Mouse (Mus musculus): ENCODE measurements around the gene Tdrd9. TPM values are rescaled to one million over a fixed set of nuclear protein-coding genes. Genes with fewer than 3 reads are reported as not detected.

Tdrd9 gene
- not detected in 2 replicates for polyA plus RNA-seq (2012; ENCODE audit: insufficient read depth, insufficient read length, missing spikeins)

GRCm38 (mm10) chr12:111971231-111971686 is at the start of gene Tdrd9:
Gene Tdrd9, plus strand, starts transcription at chr12:111971559.
- H3K27ac ChIP-seq (replicated peaks; ENCODE audit: low read depth, low read length): no peak within 1 kb of the TSS
- H3K4me3 ChIP-seq (ENCODE audit: insufficient read depth, low read depth, low read length): no peak within 1 kb of the TSS
- H3K4me1 ChIP-seq (ENCODE audit: control insufficient read depth, insufficient read depth, insufficient read length, low read length): no peaks in the 10 kb centered on the region

GRCm38 (mm10) chr12:111923117-111923516 is 48.2 kb upstream of the Tdrd9 start:
- no peak overlapping the region for H3K4me3 ChIP-seq (ENCODE audit: insufficient read depth, low read depth, low read length)
- H3K4me1 ChIP-seq (ENCODE audit: control insufficient read depth, insufficient read depth, insufficient read length, low read length): no peaks in the 10 kb centered on the region
- H3K27ac ChIP-seq (replicated peaks; ENCODE audit: low read depth, low read length): no peak overlapping the region

GRCm38 (mm10) chr12:111927338-111927737 is 44.0 kb upstream of the Tdrd9 start:
- Histone ChIP-seq H3K4me3 (ENCODE audit: insufficient read depth, low read depth, low read length) (no peak overlapping the region), H3K4me1 (ENCODE audit: control insufficient read depth, insufficient read depth, insufficient read length, low read length) (peaks cover 10% of the 10 kb centered on the region), H3K27ac (replicated peaks; ENCODE audit: low read depth, low read length) (no peak overlapping the region)

- Histone ChIP-seq H3K4me1 (ENCODE audit: control insufficient read depth, insufficient read depth, insufficient read length, low read length) (peaks cover 19% of the 10 kb centered on the region), H3K27ac (replicated peaks; ENCODE audit: low read depth, low read length) (no peak overlapping the region), H3K4me3 (ENCODE audit: insufficient read depth, low read depth, low read length) (no peak overlapping the region)
These were observed 42.9 kb upstream of the Tdrd9 start for GRCm38 (mm10) chr12:111928411-111928966.

- Histone ChIP-seq H3K4me3 (ENCODE audit: insufficient read depth, low read depth, low read length) (no peak overlapping the region), H3K4me1 (ENCODE audit: control insufficient read depth, insufficient read depth, insufficient read length, low read length) (peaks cover 29% of the 10 kb centered on the region), H3K27ac (replicated peaks; ENCODE audit: low read depth, low read length) (no peak overlapping the region)
These were observed 39.8 kb upstream of the Tdrd9 start for GRCm38 (mm10) chr12:111931411-111932025.

- H3K4me1 ChIP-seq (ENCODE audit: control insufficient read depth, insufficient read depth, insufficient read length, low read length): peaks cover 32% of the 10 kb centered on the region
- H3K27ac ChIP-seq (replicated peaks; ENCODE audit: low read depth, low read length): peak overlapping the region; percentile 56
- no peak overlapping the region for H3K4me3 ChIP-seq (ENCODE audit: insufficient read depth, low read depth, low read length)
These were observed 38.8 kb upstream of the Tdrd9 start for GRCm38 (mm10) chr12:111932513-111932912.

GRCm38 (mm10) chr12:111933032-111933704 is 38.2 kb upstream of the Tdrd9 start:
- Histone ChIP-seq H3K4me1 (ENCODE audit: control insufficient read depth, insufficient read depth, insufficient read length, low read length) (peaks cover 32% of the 10 kb centered on the region), H3K4me3 (ENCODE audit: insufficient read depth, low read depth, low read length) (peak overlapping the region; percentile 53), H3K27ac (replicated peaks; ENCODE audit: low read depth, low read length) (peak overlapping the region; percentile 93)

- peak overlapping the region; percentile 53 for H3K4me3 ChIP-seq (ENCODE audit: insufficient read depth, low read depth, low read length)
- peaks cover 32% of the 10 kb centered on the region for H3K4me1 ChIP-seq (ENCODE audit: control insufficient read depth, insufficient read depth, insufficient read length, low read length)
- H3K27ac ChIP-seq (replicated peaks; ENCODE audit: low read depth, low read length): peak overlapping the region; percentile 93
These were observed 37.4 kb upstream of the Tdrd9 start for GRCm38 (mm10) chr12:111933971-111934370.

GRCm38 (mm10) chr12:111936706-111937550 is 34.4 kb upstream of the Tdrd9 start:
- Histone ChIP-seq H3K4me1 (ENCODE audit: control insufficient read depth, insufficient read depth, insufficient read length, low read length) (peaks cover 25% of the 10 kb centered on the region), H3K4me3 (ENCODE audit: insufficient read depth, low read depth, low read length) (no peak overlapping the region), H3K27ac (replicated peaks; ENCODE audit: low read depth, low read length) (no peak overlapping the region)

- Histone ChIP-seq H3K27ac (replicated peaks; ENCODE audit: low read depth, low read length) (no peak overlapping the region), H3K4me1 (ENCODE audit: control insufficient read depth, insufficient read depth, insufficient read length, low read length) (peaks cover 17% of the 10 kb centered on the region), H3K4me3 (ENCODE audit: insufficient read depth, low read depth, low read length) (no peak overlapping the region)
These were observed 32.7 kb upstream of the Tdrd9 start for GRCm38 (mm10) chr12:111938623-111939177.

- peak overlapping the region; percentile 35; the same call in 1 of the 2 replicates for H3K4me3 ChIP-seq (ENCODE audit: insufficient read depth, low read depth, low read length)
- peak overlapping the region; percentile 97 for H3K27ac ChIP-seq (replicated peaks; ENCODE audit: low read depth, low read length)
- peaks cover 13% of the 10 kb centered on the region for H3K4me1 ChIP-seq (ENCODE audit: control insufficient read depth, insufficient read depth, insufficient read length, low read length)
These were observed 27.8 kb upstream of the Tdrd9 start for GRCm38 (mm10) chr12:111943421-111944064.

- Histone ChIP-seq H3K4me1 (ENCODE audit: control insufficient read depth, insufficient read depth, insufficient read length, low read length) (peaks cover 13% of the 10 kb centered on the region), H3K27ac (replicated peaks; ENCODE audit: low read depth, low read length) (peak overlapping the region; percentile 97), H3K4me3 (ENCODE audit: insufficient read depth, low read depth, low read length) (peak overlapping the region; percentile 35; the same call in 1 of the 2 replicates)
These were observed 27.0 kb upstream of the Tdrd9 start for GRCm38 (mm10) chr12:111944065-111944987.

- H3K4me3 ChIP-seq (ENCODE audit: insufficient read depth, low read depth, low read length): no peak overlapping the region
These were observed 26.2 kb upstream of the Tdrd9 start for GRCm38 (mm10) chr12:111945115-111945514.

More at GRCm38 (mm10) chr12:111945115-111945514, 26.2 kb upstream of the Tdrd9 start:
- Histone ChIP-seq H3K4me1 (ENCODE audit: control insufficient read depth, insufficient read depth, insufficient read length, low read length) (peaks cover 13% of the 10 kb centered on the region), H3K27ac (replicated peaks; ENCODE audit: low read depth, low read length) (peak overlapping the region; percentile 97)
